Mouse (Mus musculus): ENCODE measurements around the gene Nme2.
"Not testable (repeated sequence)": the region's sequence is repeated elsewhere in the genome, so short reads cannot be mapped to it uniquely, and the experiment has no call there.

The Nme2 gene

DNA sequence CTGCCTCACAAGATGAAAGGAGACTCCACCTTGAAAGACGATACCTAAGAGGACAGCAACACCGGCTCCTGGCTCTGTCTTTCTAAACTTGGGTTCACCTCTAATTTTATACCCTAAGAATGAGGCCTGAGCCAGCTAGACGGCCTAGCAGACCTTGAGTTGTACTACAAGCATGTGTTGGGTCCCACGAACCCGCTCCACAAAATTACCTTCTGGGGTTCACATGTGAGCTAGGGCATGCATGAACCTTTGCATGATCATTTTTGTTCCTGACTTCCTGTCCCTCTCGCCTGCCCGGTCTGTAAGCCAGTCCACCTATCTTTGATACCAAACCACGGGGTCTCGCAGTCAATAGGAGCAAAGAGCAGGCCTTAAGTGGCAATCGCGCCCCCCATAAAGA is 11.3 kb upstream of the Nme2 start:
- DNase-seq (ENCODE audit: low spot score in 2 of 2) = no peak

DNA sequence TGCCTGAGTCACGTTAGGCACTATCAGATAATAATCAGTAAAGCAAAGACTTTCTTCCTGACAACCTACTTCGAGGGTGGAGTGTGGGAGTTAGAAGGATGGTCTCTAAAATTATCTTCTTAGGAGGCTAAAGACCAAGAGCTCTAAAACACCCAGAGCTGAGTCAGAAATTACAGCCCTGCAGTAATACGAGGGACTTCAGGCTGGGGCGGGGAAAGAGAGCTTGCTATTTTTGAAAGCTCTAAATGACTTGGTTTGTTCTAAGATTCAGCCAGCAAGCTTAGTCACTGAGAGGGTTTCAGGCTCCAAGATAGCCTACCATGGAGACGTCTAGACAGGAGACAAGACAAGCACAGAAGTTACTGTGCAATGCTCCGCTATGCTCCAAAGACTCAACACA is 9.3 kb upstream of the Nme2 start:
- no peak for DNase-seq (ENCODE audit: low spot score in 2 of 2)

DNA sequence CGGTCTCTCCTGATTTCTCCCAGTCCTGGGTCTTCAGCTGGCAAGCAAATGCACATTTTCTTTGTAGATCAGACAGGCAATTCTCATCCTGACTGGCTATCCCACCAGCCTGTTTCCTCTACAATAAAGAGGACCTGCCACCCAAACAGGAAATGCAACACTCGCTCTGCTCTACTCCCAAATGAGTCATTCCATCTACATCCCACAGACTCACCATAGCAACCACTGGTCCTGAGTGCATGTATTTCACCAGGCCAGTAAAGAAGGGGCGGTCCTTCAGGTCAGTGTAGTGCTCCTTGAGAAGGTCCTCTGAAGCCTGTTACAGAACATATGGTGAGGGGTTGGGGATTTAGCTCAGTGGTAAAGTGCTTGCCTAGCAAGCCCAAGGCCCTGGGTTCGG is 7.0 kb upstream of the Nme2 start:
- no peak for DNase-seq (ENCODE audit: low spot score in 2 of 2)

DNA sequence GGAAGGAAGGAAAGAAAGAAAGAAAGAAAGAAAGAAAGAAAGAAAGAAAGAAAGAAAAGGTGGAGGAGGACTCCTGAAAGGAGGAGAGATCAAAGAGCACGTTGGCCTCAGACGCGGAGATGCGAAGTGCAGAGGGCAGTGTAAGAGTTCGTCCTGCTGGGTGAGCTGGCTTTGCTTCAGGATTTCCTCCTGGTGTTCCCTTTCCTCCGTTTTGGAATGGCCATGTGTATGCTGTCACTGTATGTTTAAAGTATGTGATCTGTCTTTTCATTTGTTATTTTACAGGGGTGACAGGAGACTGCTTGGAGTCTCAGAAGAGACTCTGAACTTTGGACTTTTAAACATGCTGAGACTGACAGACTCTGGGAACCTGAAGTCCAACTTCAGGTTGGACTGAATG is 5.4 kb upstream of the Nme2 start:
- no peak for DNase-seq (ENCODE audit: low spot score in 2 of 2)

DNA sequence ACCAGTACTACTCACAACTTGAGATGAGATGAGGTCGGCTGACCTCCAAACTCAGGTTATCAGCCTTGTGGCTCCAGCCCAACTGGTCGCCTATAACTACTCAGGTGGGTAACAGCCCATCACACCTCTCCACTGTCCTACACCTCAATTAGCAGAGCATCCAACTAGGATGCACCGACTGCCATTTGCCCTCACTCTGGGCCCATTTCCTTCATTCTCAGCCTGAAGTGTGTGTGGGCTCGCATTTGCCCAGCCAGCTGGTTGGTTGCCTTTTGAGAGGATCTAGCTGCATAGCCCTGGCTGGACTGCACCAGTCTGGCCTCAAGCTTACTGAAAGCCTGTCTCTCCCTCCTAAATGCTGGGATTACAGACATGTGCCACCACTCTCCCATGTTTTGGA is 1.7 kb upstream of the Nme2 start:
- DNase-seq (ENCODE audit: low spot score in 2 of 2) = no peak

DNA sequence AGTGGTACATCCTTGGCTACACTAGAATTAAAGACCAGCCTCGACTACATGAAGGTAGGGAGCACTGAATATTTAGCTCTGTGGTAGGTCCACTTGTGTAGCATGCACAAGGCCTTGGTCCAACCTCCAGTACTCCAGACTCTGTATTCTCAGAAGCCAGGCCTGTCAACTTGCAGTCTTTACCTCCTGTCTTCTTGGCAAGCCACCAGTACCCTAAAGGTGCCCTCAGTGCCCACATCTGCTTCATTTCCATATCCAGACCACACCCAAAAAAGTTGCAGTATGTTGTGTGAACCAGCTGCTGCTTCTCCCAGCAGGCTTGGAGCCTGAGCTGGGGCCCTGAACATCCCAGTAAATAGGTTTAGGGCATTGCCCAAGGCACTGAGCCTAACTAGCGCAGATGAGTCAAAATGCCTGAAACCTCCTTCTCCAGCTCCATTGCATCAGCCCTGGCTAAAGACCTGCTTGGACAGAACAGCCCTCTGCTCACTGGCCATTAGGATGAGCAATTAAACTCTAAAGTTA is 1.0 kb upstream of the Nme2 start:
- no peak for DNase-seq (ENCODE audit: low spot score in 2 of 2)

DNA sequence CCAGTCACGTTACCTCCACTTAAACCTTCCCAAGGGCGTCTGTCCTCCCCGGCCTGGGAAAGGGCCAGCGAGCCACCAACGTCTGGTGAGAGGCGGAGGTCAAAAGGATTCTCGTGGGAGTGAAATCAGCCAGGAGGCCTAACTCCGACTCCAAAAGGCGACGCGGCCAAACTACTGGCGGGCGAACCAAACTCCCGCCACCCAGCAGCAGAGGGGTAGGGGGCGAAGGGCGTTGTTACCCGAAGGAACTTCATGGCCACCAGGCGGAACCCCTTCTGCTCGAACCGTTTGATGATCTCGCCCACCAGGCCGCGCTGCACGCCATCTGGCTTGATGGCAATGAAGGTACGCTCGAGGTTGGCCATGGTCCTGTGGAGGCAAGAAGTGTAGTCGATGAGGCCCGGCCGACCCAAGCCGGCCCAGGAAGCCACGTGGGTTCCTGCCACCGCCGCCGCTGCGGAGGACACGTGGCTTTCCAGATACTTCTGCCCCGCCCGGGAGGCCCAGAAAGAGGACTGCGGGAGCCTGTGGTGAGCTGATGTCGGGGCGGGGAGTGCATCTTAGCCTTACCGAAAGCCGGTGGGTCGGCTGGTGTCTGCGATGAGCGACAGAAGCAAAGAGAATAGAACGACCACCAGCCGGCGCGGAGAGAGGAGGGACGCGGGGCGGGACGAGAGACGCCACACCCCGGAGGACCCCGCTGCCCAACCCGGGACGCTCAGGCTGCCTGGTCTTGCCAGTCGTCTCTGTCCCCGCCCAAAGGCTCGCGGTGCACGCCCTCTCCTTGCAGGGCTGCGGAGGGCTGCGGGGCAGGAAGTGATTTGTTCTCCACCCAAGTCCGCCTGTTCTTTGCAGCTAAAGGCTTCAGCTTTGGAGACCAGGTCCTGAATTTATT is 556 bp downstream of the Nme2 start:
- peak; percentile 91 to 96 for DNase-seq (ENCODE audit: low spot score in 2 of 2)

DNA sequence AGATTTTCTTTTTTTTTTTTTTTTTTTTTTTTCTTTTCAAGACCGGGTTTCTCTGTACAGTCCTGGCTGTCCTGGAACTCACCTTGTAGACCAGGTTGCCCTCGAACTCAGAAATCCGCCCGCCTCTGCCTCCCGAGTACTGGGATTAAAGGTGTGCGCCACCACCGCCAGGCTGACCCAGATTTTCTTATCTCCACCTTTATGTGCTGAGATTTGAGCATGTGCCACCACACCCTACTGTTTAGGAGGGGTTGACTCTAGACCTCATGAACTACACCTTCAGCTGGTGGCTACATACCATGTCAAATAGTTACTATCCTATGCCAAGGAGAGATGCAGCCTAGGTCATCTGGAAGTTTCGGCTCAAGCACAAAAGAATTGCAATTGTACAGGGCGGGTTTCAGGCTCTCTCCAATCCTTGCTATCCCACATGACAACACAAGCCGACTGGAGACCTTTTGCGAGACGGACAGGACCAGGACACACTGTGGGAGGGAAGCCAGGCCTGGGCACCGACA is 1.3 kb downstream of the Nme2 start:
- no peak for DNase-seq (ENCODE audit: low spot score in 2 of 2)

DNA sequence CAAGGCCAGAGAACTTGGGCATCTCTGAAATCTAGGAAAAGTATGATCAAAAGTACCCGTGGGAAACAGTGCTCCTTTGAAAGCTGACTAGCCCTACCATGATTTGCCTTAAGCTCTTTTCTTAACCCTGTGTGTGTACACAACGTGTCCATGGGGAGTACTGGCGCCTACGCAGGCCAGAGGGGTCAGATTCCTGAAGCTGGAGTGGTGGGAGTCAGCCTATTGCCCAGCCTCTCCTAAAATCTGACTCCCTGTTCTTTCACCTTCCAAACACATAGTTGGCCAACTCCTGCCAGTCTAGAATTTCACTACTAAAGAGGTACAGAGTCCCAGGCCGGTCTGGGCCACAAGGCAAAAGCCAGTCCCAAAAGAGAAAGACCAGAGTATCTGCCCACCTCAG is 3.7 kb downstream of the Nme2 start:
- DNase-seq (ENCODE audit: low spot score in 2 of 2) = no peak

DNA sequence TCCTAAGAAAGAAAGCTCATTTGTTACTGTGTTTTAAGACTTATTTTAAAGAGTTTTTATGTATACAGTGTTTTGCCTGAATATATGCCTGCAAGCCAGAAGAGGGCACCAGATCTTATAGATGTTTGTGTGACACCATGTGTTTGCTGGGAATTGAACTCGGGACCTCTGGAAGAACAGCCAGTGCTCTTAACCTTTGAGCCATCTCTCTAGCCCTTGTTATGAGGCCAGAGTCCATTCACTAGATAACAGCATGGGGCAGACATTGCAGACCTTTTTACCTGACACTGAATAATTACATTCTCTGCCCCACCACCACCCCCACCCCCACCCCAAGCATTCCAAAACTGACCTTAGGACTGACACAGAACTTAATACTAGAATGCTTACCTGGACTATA is 6.0 kb downstream of the Nme2 start:
- no peak for DNase-seq (ENCODE audit: low spot score in 2 of 2)

DNA sequence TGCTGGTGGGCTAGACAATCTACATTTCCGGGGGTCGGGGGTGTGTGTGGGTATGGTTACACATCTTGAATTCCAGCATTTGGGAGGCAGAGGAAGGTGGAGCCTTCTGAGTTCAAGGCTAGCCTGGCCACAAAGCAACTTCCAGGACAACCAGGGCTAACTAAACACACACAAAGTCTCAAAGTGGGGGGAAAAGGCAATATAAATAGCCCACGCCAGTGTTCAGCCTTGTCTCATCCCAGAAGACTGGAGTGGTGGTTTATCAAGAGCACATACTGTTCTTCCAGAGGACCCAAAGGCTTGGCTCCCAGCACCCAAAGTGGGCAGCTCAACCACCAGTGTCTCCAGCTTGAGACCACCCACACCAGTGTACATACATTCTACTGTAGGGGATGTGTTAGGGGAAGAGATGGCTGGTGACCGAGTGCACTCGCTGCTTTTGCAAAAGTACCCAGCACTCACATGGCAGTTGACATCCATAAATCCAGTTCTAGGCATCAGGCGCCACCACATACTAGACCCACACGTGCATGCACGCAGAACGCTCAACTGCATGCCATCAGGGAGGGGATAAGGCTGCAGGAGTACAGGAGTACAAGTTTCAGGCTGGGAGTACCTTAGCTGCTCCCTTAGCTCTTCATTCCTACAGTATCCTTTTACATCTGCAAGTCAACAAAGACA is 7.0 kb downstream of the Nme2 start:
- DNase-seq (ENCODE audit: low spot score in 2 of 2) = no peak

DNA sequence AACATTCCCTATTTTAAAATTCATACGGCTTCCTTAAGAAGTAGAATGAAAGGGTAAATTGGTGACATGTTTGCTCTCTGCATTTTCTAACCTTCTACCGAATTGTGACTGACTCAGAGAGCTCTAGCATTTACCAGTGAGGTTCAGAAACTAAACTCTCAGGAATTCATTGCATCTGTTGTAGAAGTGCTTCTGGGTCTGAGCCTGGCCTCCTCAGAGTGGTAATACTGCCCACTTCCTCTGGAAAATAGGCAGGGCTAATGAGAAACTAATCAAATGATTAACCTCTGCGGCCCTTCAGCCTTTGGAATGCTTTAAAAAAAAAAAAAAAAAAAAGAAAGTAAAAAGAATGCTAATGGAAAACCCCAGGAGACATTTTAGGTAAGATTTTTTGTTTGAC is 11.1 kb downstream of the Nme2 start:
- DNase-seq (ENCODE audit: low spot score in 2 of 2) = no peak

DNA sequence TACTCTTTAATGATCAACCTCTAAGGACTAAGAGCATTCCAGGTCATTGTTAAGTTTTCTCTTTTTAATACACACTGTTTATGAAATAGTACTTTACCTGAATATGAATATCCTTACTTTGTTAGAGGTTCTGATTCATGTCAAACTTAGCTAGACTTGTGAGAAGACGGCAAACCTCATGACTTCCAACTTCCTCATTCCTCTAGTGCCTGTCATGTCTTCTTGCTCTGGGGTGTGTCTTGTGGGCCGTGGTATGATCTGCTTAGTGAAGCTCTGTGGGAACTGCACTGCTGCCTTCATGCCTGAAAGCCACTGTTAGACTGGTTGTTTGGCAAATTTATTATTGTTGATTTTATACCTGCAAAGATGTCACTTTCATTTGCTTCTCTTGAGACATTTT is 15.2 kb downstream of the Nme2 start:
- no peak for DNase-seq (ENCODE audit: low spot score in 2 of 2)

DNA sequence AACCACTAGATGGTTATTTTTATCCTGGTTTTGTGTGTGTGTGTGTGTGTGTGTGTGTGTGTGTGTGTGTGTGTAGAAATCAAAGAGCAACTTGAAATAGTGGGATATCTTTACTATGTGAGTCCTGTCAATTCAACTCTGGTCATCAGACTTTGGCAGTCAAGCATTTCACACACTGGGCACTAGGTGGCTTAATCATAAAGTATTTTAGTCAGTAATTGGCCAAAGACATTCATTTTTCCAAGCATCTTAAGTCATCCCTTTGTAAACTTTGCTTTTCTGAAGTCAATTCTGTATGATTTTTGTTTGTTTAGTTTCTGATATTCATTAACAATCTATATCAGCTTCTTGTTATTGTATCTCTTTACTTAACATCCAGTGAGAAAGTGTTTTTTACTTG is 27.0 kb downstream of the Nme2 start:
- no peak for DNase-seq (ENCODE audit: low spot score in 2 of 2)

DNA sequence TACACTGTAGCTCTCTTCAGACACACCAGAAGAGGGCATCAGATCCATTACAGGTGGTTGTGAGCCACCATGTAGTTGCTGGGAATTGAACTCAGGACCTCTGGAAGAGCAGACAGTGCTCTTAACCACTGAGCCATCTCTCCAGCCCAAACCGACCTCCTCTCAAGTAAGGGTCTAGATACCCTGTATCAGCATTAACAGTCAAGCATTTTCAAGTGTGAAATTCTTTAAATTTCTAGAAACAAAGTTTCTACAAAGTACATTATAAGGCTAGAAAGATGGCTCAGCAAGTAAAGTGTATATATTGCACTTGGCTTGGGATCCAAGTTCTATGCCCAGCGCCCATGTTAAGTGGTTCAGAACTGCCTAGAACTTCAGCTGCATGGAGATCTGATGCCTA is 41.0 kb downstream of the Nme2 start:
- DNase-seq (ENCODE audit: low spot score in 2 of 2) = not testable (repeated sequence)

DNA sequence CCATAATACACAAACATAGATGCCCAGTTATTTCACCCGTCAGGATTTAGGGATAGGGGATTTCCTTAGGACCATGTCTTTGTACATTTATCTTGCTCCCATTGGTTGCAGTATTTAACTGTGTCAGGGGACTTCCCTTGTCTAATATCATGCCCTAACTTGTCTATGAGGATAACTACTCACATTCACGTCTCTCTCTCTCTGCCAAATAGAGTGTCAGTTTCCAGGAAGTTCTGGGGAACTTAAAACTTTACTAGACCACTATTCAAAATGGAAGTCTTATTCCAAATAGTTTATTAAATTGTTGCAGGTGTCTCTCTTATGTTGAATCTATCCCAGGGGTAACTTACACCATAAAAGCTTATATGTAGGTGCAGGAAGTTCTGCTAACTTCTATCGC is 44.5 kb downstream of the Nme2 start:
- no peak for DNase-seq (ENCODE audit: low spot score in 2 of 2)

DNA sequence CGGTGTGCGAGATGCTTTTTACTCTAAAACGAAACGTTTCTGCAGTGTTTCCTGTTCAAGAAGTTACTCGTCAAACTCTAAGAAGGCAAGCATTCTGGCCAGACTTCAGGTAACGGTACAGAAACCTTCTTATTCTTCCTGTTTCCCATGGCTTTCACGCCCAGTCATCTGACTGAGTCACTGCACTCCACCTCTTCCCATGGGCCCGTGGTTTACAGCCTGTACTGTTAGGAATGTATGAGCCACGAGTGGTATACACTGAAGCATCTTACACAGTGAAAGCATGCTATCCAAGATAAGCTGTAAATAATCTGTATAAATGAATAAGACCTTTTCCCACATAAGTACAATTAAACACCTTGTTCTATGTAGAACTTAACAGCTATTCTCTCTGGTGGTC is 47.2 kb downstream of the Nme2 start:
- no peak for DNase-seq (ENCODE audit: low spot score in 2 of 2)

DNA sequence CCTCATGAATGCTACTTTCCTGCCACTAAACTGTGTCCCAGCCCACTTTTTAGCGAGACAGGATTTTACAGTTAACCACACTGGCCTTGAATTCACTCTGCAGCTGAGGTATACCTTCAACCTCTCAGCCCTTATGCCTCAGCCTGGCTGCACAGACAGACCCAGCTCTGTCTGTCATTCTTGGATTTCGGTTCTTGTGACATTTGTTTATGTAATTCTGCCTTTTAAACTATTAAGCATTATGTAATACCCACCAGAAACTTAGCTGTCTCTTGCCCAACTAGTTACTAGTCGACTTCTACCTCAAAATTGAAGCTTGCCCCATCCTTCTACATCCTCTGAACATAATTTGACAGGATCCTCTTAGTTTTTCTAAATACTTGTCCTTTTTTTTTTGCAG is 48.2 kb downstream of the Nme2 start:
- no peak for DNase-seq (ENCODE audit: low spot score in 2 of 2)

DNA sequence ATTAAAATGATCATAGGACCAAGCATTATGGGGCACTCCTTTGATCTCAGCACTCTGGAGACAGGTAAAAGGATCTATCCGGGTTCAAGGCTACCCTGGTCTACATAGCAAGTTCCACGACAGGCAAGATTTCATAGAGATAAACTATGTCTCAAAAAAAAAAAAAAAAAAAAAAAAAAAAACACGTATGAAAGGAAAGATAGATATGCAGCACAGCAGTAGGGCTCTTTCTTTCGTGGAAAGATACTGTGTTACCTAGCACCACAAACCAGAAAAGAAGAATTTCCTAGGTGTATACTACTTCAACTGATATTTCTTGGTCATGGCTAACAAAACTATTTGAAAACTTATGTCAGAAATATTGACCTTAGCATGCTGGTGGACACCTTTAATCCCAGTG is 49.2 kb downstream of the Nme2 start:
- no peak for DNase-seq (ENCODE audit: low spot score in 2 of 2)
